Mouse (Mus musculus) left cerebral cortex, adult 9 months (tissue): Measurements from ENCODE around the gene Amy2a4.
"Not testable (repeated sequence)": the region's sequence is repeated elsewhere in the genome, so short reads cannot be mapped to it uniquely, and the experiment has no call there.

Experiments
- DNase-seq, 2 experiments: peaks; one replicate each; pipeline ENCODE4 v3.0.0; 2022; ENCODE audit warnings: low spot score in 2 of 2

The Amy2a4 gene

GRCm38 (mm10) chr3:113291349-113291748, at the start of gene Amy2a4:
Gene Amy2a4 (minus strand): TSS chr3:113291449.
- DNase-seq, result not testable (repeated sequence)

- not testable (repeated sequence) for DNase-seq
These were observed 32.7 kb upstream of the Amy2a4 start, which contains the start of gene Amy2a3 for GRCm38 (mm10) chr3:113323952-113324351. Gene Amy2a3 (minus strand): TSS chr3:113324052.

- DNase-seq, result not testable (repeated sequence)
These were observed 21.7 kb upstream of the Amy2a4 start for GRCm38 (mm10) chr3:113312937-113313336.

GRCm38 (mm10) chr3:113280285-113280684, 11.0 kb downstream of the Amy2a4 start:
- not testable (repeated sequence) for DNase-seq

- DNase-seq, result not testable (repeated sequence)
These were observed 11.7 kb downstream of the Amy2a4 start for GRCm38 (mm10) chr3:113279586-113279985.

GRCm38 (mm10) chr3:113258737-113259136, 32.5 kb downstream of the Amy2a4 start, which contains the start of gene Amy2a5:
Gene Amy2a5 (minus strand): TSS chr3:113258837.
- DNase-seq, result not testable (repeated sequence)
